Mouse (Mus musculus): Measurements from ENCODE around the gene Fxyd3. TPM values are rescaled to one million over a fixed set of nuclear protein-coding genes. Genes with fewer than 3 reads are reported as not detected.

Fxyd3 gene
- total RNA-seq (2015; ENCODE audit: low replicate concordance) (not detected in 2 replicates), total RNA-seq (2017; ENCODE audit: low replicate concordance) (not detected in 2 replicates)

DNA sequence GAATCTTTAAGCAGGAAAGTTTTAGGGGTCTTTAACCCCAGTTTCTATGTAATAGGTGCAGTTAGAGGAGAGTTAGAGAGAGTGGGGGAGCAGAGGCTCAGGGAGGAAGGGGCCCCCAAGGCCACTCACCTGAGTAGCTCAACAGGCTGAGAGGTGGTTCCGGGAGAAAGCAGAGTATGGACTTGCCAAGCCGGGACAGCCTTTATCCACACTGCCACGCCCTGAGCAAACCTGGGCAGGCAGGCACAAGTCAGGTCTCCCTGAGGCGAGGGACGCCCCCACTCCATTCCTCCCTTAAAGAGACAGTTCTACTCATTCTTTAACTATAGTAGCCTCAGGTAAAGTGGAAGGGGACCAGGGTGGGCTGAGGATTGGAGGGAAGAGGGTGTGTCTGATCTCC is at the start of gene Fxyd3:
Fxyd3 (minus strand) TSS at position 213 of the 400 bp plus-strand sequence.
- no peak for ATAC-seq (replicated peaks; ENCODE audit: low FRiP score, poor library complexity, severe bottlenecking)

DNA sequence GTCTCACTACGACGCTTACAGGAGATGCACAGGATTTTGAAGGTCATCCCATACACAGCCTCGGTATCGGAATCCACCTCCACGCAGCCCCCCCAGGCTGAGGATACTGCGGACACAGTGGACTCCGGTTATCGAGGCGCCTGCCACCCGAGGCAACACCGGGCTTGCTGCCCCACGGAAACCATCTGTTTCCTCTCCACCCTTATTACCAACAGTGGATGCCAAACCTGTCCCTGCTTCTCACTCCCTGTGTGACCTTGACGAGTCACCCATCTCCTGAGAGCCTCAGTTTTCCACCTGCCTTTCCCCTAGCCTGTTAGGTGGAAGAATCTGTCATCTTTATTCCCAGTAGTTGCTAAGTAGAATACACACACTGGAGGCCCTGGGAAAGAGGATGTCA is 48.6 kb upstream of the Fxyd3 start:
- ATAC-seq (replicated peaks; ENCODE audit: low FRiP score, poor library complexity, severe bottlenecking) = no peak

DNA sequence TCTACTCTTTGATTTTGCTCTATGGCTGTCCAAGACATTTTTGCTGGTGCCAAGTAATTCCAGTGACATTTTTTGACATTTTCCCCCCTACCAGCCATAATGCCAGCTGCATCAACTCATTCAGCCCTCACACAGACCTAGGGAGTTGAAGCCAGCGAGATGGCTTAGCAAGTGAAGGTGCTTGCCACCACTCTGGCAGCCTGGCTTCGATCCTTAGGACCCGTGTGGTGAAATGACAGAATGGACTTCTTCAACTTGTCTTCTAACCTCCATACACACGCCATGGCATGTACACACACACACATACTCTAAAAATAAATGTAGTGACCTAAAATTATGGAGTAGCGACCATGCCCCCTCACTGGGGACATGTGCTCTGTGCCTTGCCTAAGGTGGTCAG is 47.9 kb upstream of the Fxyd3 start:
- ATAC-seq (replicated peaks; ENCODE audit: low FRiP score, poor library complexity, severe bottlenecking) = no peak

DNA sequence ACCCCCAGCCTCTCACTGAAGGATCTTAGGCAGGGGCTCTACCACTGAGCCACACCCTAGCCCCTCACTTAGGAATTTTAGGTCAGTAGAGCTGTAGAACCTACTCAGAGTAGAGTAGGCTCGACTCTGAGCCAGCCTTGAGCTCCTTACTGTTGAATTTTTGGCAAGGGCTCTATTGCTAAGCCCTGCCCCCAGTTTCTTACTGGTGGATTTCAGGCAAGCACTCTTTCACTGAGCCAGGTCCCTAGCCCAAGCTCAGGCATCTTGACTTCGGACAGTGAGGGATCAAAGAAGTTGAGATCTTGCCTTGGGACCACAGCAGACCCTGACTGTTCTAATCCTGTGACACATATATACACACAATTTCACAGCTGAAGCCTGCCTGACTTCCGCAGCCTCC is 47.2 kb upstream of the Fxyd3 start:
- no peak for ATAC-seq (replicated peaks; ENCODE audit: low FRiP score, poor library complexity, severe bottlenecking)

DNA sequence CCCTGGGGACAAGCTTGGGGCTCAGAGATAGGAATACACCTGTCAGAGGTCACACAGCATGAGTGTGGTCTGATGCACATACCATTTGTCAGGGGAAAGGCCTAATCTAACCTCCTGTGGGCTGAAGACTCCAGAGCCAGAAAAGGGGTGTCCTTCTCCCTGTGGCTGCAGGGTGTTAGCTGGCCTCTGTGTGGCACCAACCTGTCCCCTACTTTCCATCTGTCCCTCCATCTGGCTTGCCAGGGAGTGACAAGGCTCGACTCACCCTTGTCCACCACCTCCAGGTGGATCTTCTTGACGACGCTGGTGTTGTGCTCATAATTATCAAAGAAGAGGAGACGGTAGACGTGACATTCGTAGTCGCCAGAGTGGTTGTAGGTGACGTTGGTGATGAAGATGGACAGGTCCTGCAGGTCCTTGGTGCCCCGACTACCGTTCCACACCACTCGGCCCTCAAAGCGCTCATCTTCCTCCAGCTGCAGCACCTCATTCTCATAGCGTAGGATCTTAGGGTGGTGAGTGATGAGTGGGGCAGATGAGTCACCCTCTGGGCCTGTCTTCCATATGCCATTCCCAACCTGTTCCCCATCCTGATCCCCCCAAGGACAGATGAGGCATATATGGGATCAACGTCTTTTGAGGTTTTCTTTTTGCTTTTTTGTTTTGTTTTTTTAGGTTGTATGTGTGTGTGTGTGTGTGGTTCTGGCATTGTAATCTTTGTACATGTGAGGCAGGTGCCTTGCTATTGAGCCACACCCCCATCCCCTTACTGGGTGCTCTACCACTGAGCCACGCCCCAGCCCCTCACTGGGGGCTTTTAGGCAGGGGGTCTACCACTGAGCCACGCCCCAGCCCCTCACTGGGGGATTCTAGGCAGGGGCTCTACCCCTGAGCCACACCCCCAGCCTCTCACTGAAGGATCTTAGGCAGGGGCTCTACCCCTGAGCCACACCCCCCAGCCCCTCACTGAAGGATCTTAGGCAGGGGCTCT is 46.4 kb upstream of the Fxyd3 start:
- ATAC-seq (replicated peaks; ENCODE audit: low FRiP score, poor library complexity, severe bottlenecking) = no peak

DNA sequence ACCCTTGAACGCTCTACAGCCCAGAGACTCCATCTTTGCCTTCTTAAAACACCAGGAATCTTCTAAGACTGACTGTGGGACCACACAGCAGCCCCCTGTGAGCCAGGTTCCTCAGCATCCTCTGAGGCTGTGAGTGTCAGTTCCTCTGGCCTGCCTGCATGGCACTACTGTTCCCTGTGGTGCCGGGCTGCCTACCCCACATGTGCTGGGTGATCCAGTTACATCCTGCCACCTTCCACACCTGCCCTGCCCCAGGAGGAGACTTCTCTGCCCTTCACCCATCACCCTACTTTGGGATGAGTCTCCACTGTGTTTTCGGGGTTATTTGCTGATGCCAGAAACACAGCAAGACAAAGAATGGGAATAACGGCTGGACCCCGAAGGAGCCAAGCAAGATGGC is 43.1 kb upstream of the Fxyd3 start:
- no peak for ATAC-seq (replicated peaks; ENCODE audit: low FRiP score, poor library complexity, severe bottlenecking)

DNA sequence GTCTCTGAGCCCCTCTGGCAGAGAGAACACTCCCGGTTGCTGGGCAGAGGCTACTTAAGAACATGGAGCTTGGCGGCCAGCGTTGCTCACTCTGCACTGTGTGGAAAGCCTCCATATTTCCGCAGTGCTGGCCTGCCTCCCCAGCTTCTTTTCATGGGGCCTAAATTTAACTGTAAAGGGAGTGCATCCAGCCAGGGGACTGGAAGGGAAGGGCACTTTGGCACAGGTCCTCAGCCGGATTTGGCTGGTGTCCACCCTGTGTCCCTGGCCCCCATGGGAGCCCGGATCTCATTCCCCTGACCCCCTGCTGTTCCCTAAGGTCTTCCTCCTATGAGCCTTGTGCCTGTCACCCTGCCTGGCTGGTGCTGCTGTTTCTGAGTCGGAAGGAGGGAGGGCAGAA is 42.0 kb upstream of the Fxyd3 start:
- no peak for ATAC-seq (replicated peaks; ENCODE audit: low FRiP score, poor library complexity, severe bottlenecking)

DNA sequence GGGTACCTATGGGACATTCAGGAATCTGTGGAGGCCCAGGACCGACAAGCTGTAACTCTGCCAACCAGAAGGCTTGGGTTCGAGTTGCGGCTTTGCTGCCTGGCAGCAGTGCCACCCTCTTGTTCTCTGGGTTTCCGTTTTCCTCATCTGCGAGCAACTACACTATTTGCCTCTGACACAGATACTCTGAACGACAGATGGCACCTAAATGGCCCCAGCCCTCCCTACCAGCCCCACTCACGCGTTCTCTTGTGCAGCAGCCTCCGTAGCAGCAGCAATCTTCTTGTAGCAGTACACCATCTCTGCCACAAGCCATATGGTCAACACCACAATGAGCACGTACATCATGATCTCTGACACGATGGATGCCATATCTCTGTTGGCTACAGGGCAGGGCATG is 41.0 kb upstream of the Fxyd3 start:
- no peak for ATAC-seq (replicated peaks; ENCODE audit: low FRiP score, poor library complexity, severe bottlenecking)

DNA sequence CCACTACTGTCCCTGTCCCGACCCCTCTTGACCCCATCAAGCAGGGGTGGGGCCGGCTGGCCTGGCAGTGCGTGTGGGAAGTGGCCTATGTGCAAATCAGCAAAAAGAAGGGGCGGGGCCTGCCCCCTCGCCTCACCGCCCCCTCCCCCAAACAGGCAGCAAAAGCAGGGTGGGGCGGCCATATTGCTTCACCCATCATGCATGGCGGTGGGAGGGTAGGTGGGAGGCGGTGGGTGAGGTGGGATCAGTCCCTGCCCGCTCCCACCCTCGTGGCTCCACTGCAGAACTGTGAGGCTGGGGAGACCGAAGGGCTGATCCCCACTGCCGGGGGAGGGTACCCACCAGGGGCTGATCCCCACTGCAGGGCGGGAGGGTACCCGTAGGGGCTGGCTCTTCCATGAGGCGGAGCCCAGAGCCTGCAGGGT is 40.2 kb upstream of the Fxyd3 start:
- ATAC-seq (replicated peaks; ENCODE audit: low FRiP score, poor library complexity, severe bottlenecking) = no peak

DNA sequence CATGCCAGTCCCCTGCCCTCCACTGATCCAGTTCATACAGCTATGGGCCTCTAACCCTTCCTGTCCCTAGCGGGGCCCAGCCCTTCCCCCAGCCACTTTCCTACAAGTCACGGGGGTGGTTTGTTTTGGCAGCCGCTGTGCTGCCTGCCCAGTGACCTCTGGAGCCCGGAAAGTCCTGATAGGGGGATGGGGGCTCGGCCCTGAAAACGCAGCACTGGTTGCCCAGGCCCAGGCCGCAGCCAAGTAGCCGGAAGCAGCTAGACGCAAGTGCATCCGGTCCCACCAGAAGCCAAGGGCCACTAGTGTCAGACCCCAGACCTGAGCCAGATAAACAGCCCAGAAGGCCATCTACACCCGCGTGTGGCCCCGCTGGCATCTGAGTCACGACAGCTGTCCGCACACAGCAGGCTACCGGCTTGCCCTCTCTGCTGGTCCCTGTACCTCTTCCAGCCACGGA is 39.1 kb upstream of the Fxyd3 start:
- ATAC-seq (replicated peaks; ENCODE audit: low FRiP score, poor library complexity, severe bottlenecking) = no peak

DNA sequence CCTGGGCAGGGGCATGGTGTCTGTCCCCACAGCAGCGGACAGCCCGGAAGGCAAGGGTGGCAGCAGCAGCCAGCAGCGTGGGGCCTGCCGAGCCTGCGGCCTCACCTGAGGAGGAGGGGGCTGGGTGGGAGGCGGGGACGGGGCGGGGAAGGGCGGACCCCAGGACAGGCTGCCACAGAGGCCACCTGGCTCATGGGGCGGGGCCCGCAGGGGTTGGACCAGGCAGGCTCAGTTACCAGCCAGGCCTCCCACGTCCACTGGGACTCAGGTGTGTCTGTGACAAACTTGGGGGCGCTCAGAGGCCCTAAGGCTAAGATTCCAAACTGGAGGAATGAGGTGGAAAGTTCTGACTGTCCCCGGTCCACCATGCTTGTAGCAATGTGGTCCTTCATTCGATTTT is 38.7 kb upstream of the Fxyd3 start, which contains the start of gene Hpn:
Hpn (minus strand) TSS at position 109 of the 400 bp plus-strand sequence.
- no peak for ATAC-seq (replicated peaks; ENCODE audit: low FRiP score, poor library complexity, severe bottlenecking)

DNA sequence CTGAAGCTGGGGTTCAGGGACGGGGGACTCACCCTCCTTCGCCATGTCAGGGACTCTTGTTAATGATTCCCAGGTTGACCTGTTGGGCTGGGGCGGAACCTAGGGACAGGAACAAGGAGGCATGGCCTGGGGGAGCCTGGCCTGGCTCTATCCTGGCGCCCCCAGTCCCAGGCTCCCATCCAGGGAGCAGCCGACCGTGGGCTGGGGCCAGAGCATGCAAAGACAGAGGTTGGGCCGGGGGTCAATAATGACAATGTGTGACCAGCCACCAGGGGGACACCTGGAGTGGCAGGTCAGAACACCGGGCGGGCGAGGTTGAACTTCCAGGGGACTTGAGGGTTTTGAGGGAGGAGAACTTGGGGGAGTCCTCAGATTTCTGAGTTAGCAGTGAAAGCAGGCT is 38.1 kb upstream of the Fxyd3 start:
- no peak for ATAC-seq (replicated peaks; ENCODE audit: low FRiP score, poor library complexity, severe bottlenecking)

DNA sequence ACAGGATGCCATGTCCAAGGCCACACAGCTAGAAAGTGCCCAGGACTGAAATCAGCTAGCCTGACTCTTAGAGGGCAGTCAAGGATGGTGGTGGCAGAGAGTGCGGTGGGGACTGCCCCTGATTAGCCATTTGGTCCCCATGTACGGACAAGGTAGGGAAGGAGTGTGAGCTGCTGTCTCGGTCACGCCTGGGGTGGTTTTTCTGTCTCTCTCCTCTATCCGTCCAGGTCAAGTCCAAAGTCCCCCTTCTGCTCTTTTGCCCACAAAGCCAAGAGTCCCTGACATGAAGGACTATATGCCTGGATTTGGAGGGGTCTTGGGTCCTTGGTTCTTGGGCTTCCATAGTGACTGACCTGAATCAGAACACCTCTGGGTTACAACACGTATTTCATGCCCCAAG is 37.3 kb upstream of the Fxyd3 start:
- no peak for ATAC-seq (replicated peaks; ENCODE audit: low FRiP score, poor library complexity, severe bottlenecking)

DNA sequence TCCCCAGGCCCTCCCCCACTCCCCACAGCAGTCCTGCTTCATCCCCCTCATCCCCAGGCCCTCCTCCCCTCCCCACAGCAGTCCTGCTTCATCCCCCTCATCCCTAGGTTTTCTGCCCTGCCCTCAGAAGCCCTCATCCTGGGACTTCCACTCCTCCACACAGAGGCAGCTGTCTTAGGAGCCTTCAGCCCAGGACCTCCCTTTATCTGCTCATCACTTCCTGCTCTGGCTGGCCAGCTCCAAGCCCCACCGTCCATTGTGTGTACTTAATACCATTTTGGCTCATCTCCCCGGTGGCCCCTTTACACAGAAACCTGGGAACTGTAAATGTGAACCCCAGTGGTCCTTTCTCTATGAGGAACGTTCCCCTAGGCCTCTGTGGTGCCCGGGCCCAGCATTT is 35.5 kb upstream of the Fxyd3 start:
- ATAC-seq (replicated peaks; ENCODE audit: low FRiP score, poor library complexity, severe bottlenecking) = no peak

DNA sequence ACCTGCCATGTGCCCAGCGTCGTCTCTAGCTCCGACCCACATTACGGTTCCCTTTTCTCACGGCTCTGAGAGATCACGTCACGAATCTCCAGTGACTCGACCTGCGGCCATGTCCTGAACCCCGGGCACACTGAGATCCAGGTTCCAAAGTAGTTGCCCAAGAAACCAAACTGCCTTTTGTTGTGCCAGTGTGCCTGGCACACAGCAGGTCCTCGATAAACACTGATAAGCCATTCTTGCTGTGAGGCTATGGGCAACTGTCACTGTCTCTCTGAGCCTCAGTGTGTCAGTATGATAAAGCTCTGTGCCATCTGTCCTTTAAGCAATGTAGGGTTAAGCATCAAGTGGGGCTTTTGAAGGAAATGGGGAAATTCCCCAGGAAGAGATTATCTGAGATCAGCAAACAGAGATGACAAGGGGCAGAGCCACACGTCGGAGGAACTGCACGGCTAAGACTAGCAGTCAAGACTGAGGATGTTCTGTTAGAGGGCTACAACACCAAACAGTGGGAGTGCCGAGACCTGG is 34.4 kb upstream of the Fxyd3 start:
- ATAC-seq (replicated peaks; ENCODE audit: low FRiP score, poor library complexity, severe bottlenecking) = no peak

DNA sequence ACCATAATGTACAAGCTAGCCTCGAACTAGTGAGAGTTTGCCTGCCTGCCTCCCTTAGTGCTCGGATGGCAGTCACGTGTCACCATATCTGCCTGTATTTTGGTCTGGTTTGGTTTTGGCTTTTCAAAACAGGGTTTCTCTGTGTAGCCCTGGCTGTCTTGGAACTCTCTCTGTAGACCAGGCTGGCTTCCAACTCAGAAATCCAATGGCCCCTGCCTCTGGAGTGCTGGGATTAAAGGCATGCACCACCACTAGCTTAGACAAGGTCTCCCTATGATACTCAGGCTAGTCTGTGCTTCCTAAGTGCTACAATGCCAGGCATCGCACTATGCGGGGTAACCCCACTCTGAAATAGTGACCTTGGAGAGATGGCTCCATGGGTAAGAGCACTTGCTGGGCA is 33.3 kb upstream of the Fxyd3 start:
- ATAC-seq (replicated peaks; ENCODE audit: low FRiP score, poor library complexity, severe bottlenecking) = no peak; the same call in 1 of the 2 replicates

DNA sequence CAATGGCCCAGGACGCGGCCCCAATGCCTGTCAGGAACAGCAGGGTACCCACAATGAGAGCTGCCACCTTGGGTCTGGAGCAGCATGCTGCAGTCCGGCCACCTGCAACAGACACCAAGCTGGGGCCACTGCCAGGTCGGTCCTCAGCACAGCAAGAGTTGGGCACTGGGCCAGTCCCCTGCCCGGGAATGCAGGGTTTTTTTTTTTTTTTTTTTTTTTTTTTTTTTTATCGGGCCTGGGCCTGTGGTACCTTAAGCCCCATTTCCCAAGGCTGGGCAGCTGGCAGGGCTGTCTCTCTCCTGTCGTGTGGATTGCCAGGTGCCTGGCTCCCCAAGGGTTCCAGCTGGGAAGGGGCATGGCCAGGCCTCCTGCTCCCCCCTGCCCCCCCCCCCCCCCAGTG is 32.6 kb upstream of the Fxyd3 start:
- no peak for ATAC-seq (replicated peaks; ENCODE audit: low FRiP score, poor library complexity, severe bottlenecking)

DNA sequence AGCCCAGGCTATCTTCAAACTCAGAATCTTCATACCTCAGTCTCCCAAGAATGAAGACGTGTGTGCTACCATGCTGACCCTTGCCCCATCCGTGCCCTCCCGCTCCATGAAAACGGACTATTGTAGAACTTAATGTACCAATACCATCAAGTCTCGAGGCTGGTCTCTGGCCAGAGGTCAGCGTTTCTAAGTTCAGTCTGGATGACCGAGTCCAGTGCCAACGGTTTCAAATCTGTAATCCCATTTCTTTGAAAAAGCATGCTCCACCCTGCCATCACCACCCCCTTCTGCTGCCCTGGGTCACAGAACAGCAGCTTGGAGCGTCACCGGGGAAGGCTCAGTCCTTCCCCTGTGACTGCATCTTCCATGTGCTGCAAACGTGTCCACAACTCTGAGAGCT is 31.3 kb upstream of the Fxyd3 start:
- no peak for ATAC-seq (replicated peaks; ENCODE audit: low FRiP score, poor library complexity, severe bottlenecking)

DNA sequence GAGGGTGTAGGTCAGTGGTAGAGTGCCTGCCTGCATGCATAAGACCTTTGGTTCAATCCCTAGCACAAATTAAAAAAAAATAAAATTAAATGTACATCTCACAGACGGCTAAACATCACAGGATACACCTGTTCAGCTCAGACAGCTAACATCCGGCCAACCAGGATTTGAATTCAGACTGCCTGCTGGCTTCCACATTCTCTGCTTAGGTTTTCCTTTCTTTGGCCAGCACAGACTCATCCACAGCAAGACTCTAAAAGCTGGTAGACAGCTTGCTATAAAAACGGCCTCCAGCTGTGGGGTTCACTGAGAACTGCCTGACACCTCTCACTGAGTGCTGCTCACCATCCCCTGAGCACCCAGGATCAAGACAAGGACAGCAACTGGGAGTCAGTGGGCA is 29.7 kb upstream of the Fxyd3 start:
- no peak for ATAC-seq (replicated peaks; ENCODE audit: low FRiP score, poor library complexity, severe bottlenecking)

DNA sequence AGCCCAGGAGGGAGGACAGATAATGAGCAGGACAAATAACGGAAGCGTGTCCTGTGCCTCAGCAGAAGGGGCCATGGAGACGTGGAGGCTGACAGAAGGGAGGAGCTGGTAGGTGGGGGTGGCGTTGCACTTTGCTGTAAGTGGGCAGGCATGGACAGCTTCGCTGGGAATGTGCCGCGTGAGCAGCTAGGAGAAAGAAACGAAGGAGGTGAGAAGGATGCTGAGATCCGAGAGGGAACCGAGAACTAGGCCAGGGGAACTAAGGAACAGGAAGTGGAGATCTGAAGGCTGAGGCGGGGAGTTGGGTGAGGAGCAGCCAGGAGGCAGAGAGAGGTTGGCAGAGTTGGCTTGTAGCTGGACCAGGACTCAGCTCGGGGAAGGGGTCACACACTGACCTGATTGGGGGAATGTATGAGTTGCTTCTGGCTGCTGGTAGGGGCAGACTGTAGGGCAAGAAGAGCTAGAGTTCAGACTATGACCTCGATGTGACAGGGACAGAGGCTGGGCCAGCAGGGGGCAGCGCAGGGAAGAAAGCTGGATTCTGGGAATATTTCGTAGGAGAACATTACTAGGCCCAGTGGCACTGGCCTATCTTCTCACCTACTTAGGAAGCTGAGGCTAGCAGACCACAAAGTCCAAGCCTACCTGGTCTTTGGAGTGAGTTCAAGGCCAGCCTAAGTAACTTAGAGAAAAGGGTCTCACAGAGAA is 28.7 kb upstream of the Fxyd3 start:
- no peak for ATAC-seq (replicated peaks; ENCODE audit: low FRiP score, poor library complexity, severe bottlenecking)

DNA sequence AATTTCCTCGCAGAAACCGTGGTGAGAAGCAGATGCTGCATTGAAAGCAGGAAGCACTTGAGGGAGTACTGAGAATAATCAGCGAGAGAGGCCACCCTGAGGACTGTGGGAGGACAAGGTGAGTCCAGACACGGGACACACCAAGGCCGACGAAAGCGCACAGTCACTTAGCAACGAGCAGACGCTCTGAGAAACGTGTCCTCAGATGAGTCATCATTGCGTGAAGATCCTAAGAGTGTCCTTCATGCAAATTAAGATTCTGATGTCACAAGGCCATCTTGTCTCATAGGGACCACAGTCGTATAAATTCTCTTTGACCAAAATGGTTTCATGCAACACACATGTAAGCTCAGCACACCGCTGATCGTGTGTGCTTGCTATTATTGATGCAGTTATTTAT is 24.3 kb upstream of the Fxyd3 start:
- ATAC-seq (replicated peaks; ENCODE audit: low FRiP score, poor library complexity, severe bottlenecking) = no peak

Data from erythroblast, adult 5-6 weeks (primary cell).